Mouse (Mus musculus) MEL (cell line): ENCODE results near the gene Steap1. TPM values are rescaled to one million over a fixed set of nuclear protein-coding genes. Genes with fewer than 3 reads are reported as not detected.

Experiments
- DNase-seq: peaks from one replicate; pipeline ENCODE4 v3.0.0; 2011; ENCODE audit warnings: low read depth, low spot score
- H3K27ac ChIP-seq: 2 replicates; pipeline ENCODE4 v1.5.1; 2012; ENCODE audit warnings: low read depth, mild to moderate bottlenecking, control low read depth, low read length, moderate library complexity; ENCODE audit not compliant: control insufficient read depth
- H3K27me3 ChIP-seq, 2 experiments: fragments of 150-350 bp in 1 of 2; sonication (generic) in 1 of 2; 2 replicates each; pipeline ENCODE4 v1.6.1; 2012; ENCODE audit warnings: low read length in 2 of 2, mild to moderate bottlenecking in 2 of 2, improper control_type of control experiment in 1 of 2, moderate library complexity in 1 of 2; ENCODE audit not compliant: insufficient read depth in 2 of 2, control insufficient read depth in 1 of 2
- H3K36me3 ChIP-seq, 2 experiments: 2 replicates each; pipeline ENCODE4 v1.6.1; 2012 to 2014; ENCODE audit warnings: low read length in 2 of 2, improper control_type of control experiment in 1 of 2, inconsistent platforms in 1 of 2, mild to moderate bottlenecking in 1 of 2; ENCODE audit not compliant: insufficient read depth in 2 of 2, control insufficient read depth in 1 of 2
- H3K4me1 ChIP-seq, 2 experiments: fragments of 150-350 bp in 1 of 2; sonication (generic) in 1 of 2; 2 replicates each; pipeline ENCODE4 v1.6.1; 2012; ENCODE audit warnings: low read length in 2 of 2, improper control_type of control experiment in 1 of 2, mild to moderate bottlenecking in 1 of 2; ENCODE audit not compliant: insufficient read depth in 2 of 2, control insufficient read depth in 1 of 2
- H3K4me3 ChIP-seq, 2 experiments: fragments of 150-350 bp in 1 of 2; sonication (generic) in 1 of 2; 2 replicates each; pipeline ENCODE4 v1.5.1; 2012; ENCODE audit warnings: low read depth in 2 of 2, low read length in 2 of 2, mild to moderate bottlenecking in 2 of 2, moderate library complexity in 2 of 2, control low read depth in 1 of 2, improper control_type of control experiment in 1 of 2; ENCODE audit not compliant: control insufficient read depth in 1 of 2, insufficient read depth in 1 of 2
- H3K79me2 ChIP-seq: 2 replicates; pipeline ENCODE4 v1.6.1; 2012; ENCODE audit warnings: mild to moderate bottlenecking, low read length, moderate library complexity; ENCODE audit not compliant: control insufficient read depth, poor library complexity, insufficient read depth
- H3K9ac ChIP-seq: 2 replicates; pipeline ENCODE4 v1.6.1; 2012; ENCODE audit warnings: low read depth, mild to moderate bottlenecking, control low read depth, low read length, moderate library complexity; ENCODE audit not compliant: control insufficient read depth, poor library complexity, severe bottlenecking
- H3K9me3 ChIP-seq: fragments of 150-350 bp; sonication (generic); replicated peaks from 2 replicates; pipeline ENCODE4 v1.6.1; 2012; ENCODE audit warnings: mild to moderate bottlenecking, low read length, improper control_type of control experiment, moderate library complexity; ENCODE audit not compliant: insufficient read depth
- CHD2 ChIP-seq: IDR thresholded peaks from 2 replicates; pipeline ENCODE4 v1.6.1; 2011; ENCODE audit warnings: low read length, improper control_type of control experiment
- CTCF ChIP-seq, 3 experiments: IDR thresholded peaks in 2 of 3; conservative IDR thresholded peaks in 1 of 3; 2 replicates each; pipeline ENCODE4 v1.5.1; 2011 to 2012; ENCODE audit warnings: low read length in 3 of 3, low read depth in 2 of 3, mild to moderate bottlenecking in 2 of 3, improper control_type of control experiment in 1 of 3, inconsistent platforms in 1 of 3, mixed read lengths in 1 of 3, moderate library complexity in 1 of 3; ENCODE audit not compliant: control insufficient read depth in 1 of 3, insufficient read depth in 1 of 3, poor library complexity in 1 of 3, severe bottlenecking in 1 of 3
- ELF1 ChIP-seq: IDR thresholded peaks from 2 replicates; pipeline ENCODE4 v1.6.1; 2014; ENCODE audit warnings: low read depth, mild to moderate bottlenecking, inconsistent platforms, low read length, improper control_type of control experiment, moderate library complexity
- ETS1 ChIP-seq: IDR thresholded peaks from 2 replicates; pipeline ENCODE4 v1.6.1; 2012; ENCODE audit warnings: low read depth, mild to moderate bottlenecking, inconsistent platforms, low read length, improper control_type of control experiment, moderate library complexity
- GATA1 ChIP-seq: IDR thresholded peaks from 2 replicates; pipeline ENCODE4 v1.6.1; 2011; ENCODE audit warnings: low read depth, low read length, improper control_type of control experiment
- MAZ ChIP-seq: IDR thresholded peaks from 2 replicates; pipeline ENCODE4 v1.6.1; 2012; ENCODE audit warnings: low read depth, mild to moderate bottlenecking, inconsistent platforms, low read length, improper control_type of control experiment
- MYC ChIP-seq: IDR thresholded peaks from 2 replicates; pipeline ENCODE4 v1.6.1; 2011; ENCODE audit warnings: low read depth, mild to moderate bottlenecking, low read length, improper control_type of control experiment, moderate library complexity
- NELFE ChIP-seq: IDR thresholded peaks from 2 replicates; pipeline ENCODE4 v1.6.1; 2011; ENCODE audit warnings: low read depth, low read length, improper control_type of control experiment
- POLR2A ChIP-seq, 2 experiments: IDR thresholded peaks; 2 replicates each; pipeline ENCODE4 v1.6.1; 2011 to 2012; ENCODE audit warnings: low read length in 2 of 2, mild to moderate bottlenecking in 2 of 2, control low read depth in 1 of 2, improper control_type of control experiment in 1 of 2, low read depth in 1 of 2, moderate library complexity in 1 of 2; ENCODE audit not compliant: control insufficient read depth in 1 of 2, insufficient read depth in 1 of 2, poor library complexity in 1 of 2
- RAD21 ChIP-seq: IDR thresholded peaks from 2 replicates; pipeline ENCODE4 v1.6.1; 2011; ENCODE audit warnings: mild to moderate bottlenecking, low read depth, low read length, improper control_type of control experiment
- RCOR1 ChIP-seq: IDR thresholded peaks from 2 replicates; pipeline ENCODE4 v1.6.1; 2012; ENCODE audit warnings: low read depth, mild to moderate bottlenecking, inconsistent platforms, low read length, improper control_type of control experiment
- SMC3 ChIP-seq: IDR thresholded peaks from 2 replicates; pipeline ENCODE4 v1.6.1; 2011; ENCODE audit warnings: low read depth, low read length, improper control_type of control experiment
- TAL1 ChIP-seq: IDR thresholded peaks from 2 replicates; pipeline ENCODE4 v1.6.1; 2012; ENCODE audit warnings: mild to moderate bottlenecking, inconsistent platforms, low read length, moderate library complexity, mixed read lengths
- TCF12 ChIP-seq: IDR thresholded peaks from 2 replicates; pipeline ENCODE4 v1.6.1; 2014; ENCODE audit warnings: low read depth, mild to moderate bottlenecking, inconsistent platforms, low read length, improper control_type of control experiment, moderate library complexity
- UBTF ChIP-seq: IDR thresholded peaks from 2 replicates; pipeline ENCODE4 v1.6.1; 2012; ENCODE audit warnings: low read depth, mild to moderate bottlenecking, inconsistent platforms, low read length, improper control_type of control experiment, moderate library complexity, borderline replicate concordance; ENCODE audit not compliant: insufficient read depth
- USF2 ChIP-seq, 2 experiments: IDR thresholded peaks; 2 replicates each; pipeline ENCODE4 v1.6.1; 2011 to 2012; ENCODE audit warnings: improper control_type of control experiment in 2 of 2, low read length in 2 of 2, borderline replicate concordance in 1 of 2, inconsistent platforms in 1 of 2, low read depth in 1 of 2, mild to moderate bottlenecking in 1 of 2; ENCODE audit not compliant: insufficient read depth in 1 of 2
- ZKSCAN1 ChIP-seq: IDR thresholded peaks from 2 replicates; pipeline ENCODE4 v1.6.1; 2012; ENCODE audit warnings: low read depth, mild to moderate bottlenecking, inconsistent platforms, low read length, improper control_type of control experiment, moderate library complexity
- ZNF384 ChIP-seq: IDR thresholded peaks from 2 replicates; pipeline ENCODE4 v1.6.1; 2012; ENCODE audit warnings: low read depth, mild to moderate bottlenecking, inconsistent platforms, low read length, improper control_type of control experiment
- polyA plus RNA-seq, 2 experiments: library from polyadenylated mRNA; stranded (reverse) in 1 of 2; unstranded in 1 of 2; fragments of >175 nt in 1 of 2; fragments of >200 nt in 1 of 2; gene quantifications; 2 replicates each; pipeline versions ENCODE4 v1.2.1 to v1.2.4; 2012; ENCODE audit warnings: low replicate concordance in 2 of 2, low read depth in 1 of 2; ENCODE audit not compliant: insufficient read length in 2 of 2, insufficient read depth in 1 of 2, missing spikeins in 1 of 2
- total RNA-seq: library from RNA; depleted of rRNA; stranded (reverse); fragments of 300-350 nt; gene quantifications from 2 replicates; pipeline ENCODE4 v1.2.3, GENCODE M21; 2012; rRNA removed

Steap1 gene
- total RNA-seq (not detected in 2 replicates), polyA plus RNA-seq (not detected)

DNA sequence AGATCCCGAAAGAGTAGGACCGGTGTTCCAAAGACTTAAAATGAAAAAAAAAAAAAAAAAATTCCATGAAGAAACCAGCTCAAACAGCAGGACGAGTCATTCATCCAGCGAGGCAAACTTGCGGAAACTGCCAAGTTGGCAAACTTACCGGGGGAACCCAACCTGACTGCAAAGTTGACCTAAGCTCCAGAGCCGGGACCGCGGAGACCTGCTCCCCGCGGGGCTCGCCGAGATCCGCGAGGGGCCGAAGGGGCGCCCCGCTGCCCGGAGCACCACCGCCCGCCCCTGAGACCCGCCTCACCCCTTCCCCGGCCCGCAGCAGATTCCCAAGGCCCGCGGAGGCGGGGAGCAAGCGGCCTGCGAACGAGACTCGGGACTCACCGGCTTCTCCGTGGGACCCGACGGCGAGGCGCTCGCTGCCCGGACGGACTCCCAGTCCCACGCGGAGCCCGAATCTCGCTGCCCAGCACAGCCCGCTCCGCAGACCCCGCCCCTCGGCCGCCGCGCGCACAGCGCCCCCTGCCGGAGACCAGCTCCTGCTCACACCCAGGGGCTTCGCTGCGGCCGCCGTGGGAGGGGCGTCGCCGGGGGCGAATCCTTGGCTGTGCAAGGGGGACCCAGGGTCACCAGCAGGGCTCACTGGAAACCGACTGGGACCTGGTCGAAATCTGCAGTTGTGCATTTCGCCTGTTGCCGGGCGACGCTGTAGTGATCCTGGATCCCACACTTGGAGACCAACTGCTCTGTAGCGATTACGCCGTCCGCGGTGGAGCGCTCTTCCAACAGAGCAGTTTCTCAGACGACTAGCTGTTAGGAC lies at the start of gene Steap1:
Steap1 (minus strand) TSS at position 461 of the 817 bp plus-strand sequence.
- H3K9ac ChIP-seq = no peak within 1 kb of the TSS
- no peaks in the 10 kb centered on the region for H3K9me3 ChIP-seq
- H3K79me2 ChIP-seq = no peaks in the 10 kb centered on the region
- DNase-seq = no peak
- no peak within 1 kb of the TSS for H3K4me3 ChIP-seq
- H3K27ac ChIP-seq = no peak within 1 kb of the TSS
- no peaks in the 10 kb centered on the region for H3K4me1 ChIP-seq
- TF ChIP-seq MAZ (no peak), USF2 (IDR thresholded peaks at IDR 0.05; ENCODE audit: borderline replicate concordance in 1 of 2, insufficient read depth in 1 of 2, low read depth in 1 of 2, low read length in 2 of 2) (no peak), POLR2A (IDR thresholded peaks at IDR 0.05; ENCODE audit: control insufficient read depth in 1 of 2, insufficient read depth in 1 of 2, low read depth in 1 of 2, low read length in 2 of 2, poor library complexity in 1 of 2) (no peak), ELF1 (no peak)
- no peaks in the 10 kb centered on the region; a peak in 1 of 4 replicates for H3K27me3 ChIP-seq
- no peaks in the 10 kb centered on the region for H3K36me3 ChIP-seq

DNA sequence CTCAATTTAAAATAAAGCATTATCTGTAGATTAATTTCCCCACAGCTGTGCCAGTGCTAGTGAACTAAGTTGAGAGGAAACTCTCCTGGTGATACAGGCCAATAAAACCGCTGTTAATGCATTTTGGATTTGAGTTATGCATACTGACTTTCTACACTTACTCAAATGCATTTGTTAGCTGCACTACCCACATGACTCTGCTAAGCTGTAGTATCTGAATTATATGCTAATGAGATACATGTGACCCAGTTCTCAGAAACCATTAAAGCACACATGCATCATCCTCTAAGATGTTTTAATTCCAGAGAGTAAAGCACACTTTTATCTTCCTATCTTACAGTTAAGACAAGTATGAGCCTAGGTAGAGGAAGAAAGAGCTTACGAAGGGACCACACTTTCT lies 38.0 kb upstream of the Steap1 start:
- Histone ChIP-seq H3K27ac (no peak overlapping the region), H3K4me1 (no peaks in the 10 kb centered on the region), H3K9me3 (no peaks in the 10 kb centered on the region), H3K4me3 (no peak overlapping the region), H3K36me3 (no peaks in the 10 kb centered on the region), H3K27me3 (no peaks in the 10 kb centered on the region), H3K9ac (no peak overlapping the region), H3K79me2 (peaks cover 3% of the 10 kb centered on the region; the same call in 1 of the 2 replicates)
- no peak for TF ChIP-seq ZKSCAN1
- no peak for TF ChIP-seq ZNF384
- TF ChIP-seq RCOR1 = no peak
- TF ChIP-seq CTCF (IDR thresholded peaks at IDR 0.05 in 2 of 3, conservative IDR thresholded peaks at IDR 0.05 in 1 of 3; ENCODE audit: control insufficient read depth in 1 of 3, insufficient read depth in 1 of 3, low read depth in 2 of 3, low read length in 3 of 3, poor library complexity in 1 of 3, severe bottlenecking in 1 of 3) = no peak
- TF ChIP-seq MYC = no peak
- no peak for TF ChIP-seq UBTF
- no peak for TF ChIP-seq TAL1
- TF ChIP-seq CHD2 = no peak
- DNase-seq = no peak

DNA sequence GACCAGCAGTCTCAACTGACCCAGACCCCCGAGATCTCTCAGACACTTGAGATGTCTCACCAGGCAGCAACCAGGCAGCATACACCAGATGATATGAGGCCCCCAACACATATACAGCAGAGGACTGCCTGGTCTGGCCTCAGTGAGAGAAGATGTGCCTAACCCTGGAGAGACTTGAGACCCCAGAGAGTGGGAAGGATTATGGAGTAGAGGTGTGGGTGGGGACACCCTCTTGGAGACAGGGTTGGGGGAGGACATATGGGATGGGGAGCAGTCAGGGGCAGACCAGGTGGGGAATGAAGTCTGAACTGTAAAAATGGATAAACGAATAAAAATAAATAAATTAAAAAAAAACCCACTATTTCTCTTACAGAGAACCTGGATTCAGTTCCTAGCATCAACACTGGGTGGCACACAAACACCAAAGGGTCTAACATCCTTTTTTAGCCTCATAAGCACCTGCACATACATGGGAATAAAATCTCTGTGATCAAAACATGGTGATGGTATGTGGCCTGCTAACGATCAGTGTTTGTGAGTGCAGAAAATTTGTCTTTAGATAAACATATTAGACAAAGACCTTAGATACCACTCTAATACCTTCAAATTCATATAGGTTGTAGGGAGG lies 7.4 kb upstream of the Steap1 start:
- H3K4me3 ChIP-seq = no peak overlapping the region
- no peak overlapping the region for H3K27ac ChIP-seq
- no peak for DNase-seq
- no peak for TF ChIP-seq GATA1
- TF ChIP-seq ETS1 = no peak
- no peak for TF ChIP-seq NELFE
- TF ChIP-seq SMC3 = peak; percentile 44
- peak; percentile 17 for TF ChIP-seq RAD21
- TF ChIP-seq TCF12 = no peak
- peak in 1 of 3 experiments; percentile 20; a peak in 1 of 6 replicates for TF ChIP-seq CTCF (IDR thresholded peaks at IDR 0.05 in 2 of 3, conservative IDR thresholded peaks at IDR 0.05 in 1 of 3; ENCODE audit: control insufficient read depth in 1 of 3, insufficient read depth in 1 of 3, low read depth in 2 of 3, low read length in 3 of 3, poor library complexity in 1 of 3, severe bottlenecking in 1 of 3)
- no peaks in the 10 kb centered on the region for H3K36me3 ChIP-seq
- H3K9ac ChIP-seq = no peak overlapping the region
- H3K27me3 ChIP-seq = no peaks in the 10 kb centered on the region; a peak in 1 of 4 replicates
- no peaks in the 10 kb centered on the region for H3K4me1 ChIP-seq
- no peaks in the 10 kb centered on the region for H3K79me2 ChIP-seq
- no peaks in the 10 kb centered on the region for H3K9me3 ChIP-seq
